Mouse (Mus musculus): ENCODE measurements at regions not wholly inside any gene's neighbourhood (a gene's known extent, or its start where the extent isn't known, plus 50 kb on each side); places are given as distances from the start of the nearest gene placed in this dataset.

DNA sequence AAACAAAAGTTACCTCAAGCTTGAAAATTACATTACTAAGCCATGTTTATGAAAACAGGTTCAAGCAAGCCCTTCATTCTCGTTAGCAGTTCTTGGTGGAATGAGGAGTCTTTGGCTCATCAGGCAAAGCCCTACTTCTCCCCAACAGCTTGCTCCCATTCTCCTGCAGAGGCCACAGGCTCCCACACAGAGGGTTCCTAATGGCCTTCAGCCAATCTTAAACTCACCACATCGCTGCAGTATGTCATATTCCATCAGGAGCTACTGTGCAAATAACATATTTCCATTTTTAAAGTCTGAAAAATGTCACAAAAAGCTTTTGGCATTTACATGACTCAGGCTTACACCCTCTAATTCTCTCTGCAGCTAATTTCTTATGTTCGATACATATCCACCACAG, 512.0 kb downstream of the Efna5 start:
- TF ChIP-seq CTCF (IDR thresholded peaks at IDR 0.05; ENCODE audit: low read depth) (no peak), EP300 (IDR thresholded peaks at IDR 0.05; ENCODE audit: low read depth) (no peak)

Measured in liver, postnatal 0 days (tissue).